Mouse (Mus musculus) testis, postnatal 10 days (tissue): ENCODE measurements around the gene Mamstr.

Experiments used
- DNase-seq: peaks from one replicate; pipeline ENCODE4 v3.0.0; 2021; ENCODE audit warnings: low spot score

Gene Mamstr

GRCm38 (mm10) chr7:45639561-45640027, at the start of gene Mamstr:
Gene Mamstr, plus strand, starts transcription at chr7:45639977.
- no peak for DNase-seq

GRCm38 (mm10) chr7:45590874-45591273, 48.9 kb upstream of the Mamstr start:
- DNase-seq: no peak

- DNase-seq: no peak
Observed at GRCm38 (mm10) chr7:45591880-45592279, 47.9 kb upstream of the Mamstr start.

- DNase-seq: peak; percentile 87
Observed at GRCm38 (mm10) chr7:45593118-45593815, 46.5 kb upstream of the Mamstr start.

- DNase-seq: no peak
Observed at GRCm38 (mm10) chr7:45595176-45595575, 44.6 kb upstream of the Mamstr start.

GRCm38 (mm10) chr7:45596107-45596506, 43.7 kb upstream of the Mamstr start:
- no peak for DNase-seq

- no peak for DNase-seq
Observed at GRCm38 (mm10) chr7:45597013-45597412, 42.8 kb upstream of the Mamstr start.

GRCm38 (mm10) chr7:45597527-45597926, 42.2 kb upstream of the Mamstr start:
- no peak for DNase-seq

- peak; percentile 79 for DNase-seq
Observed at GRCm38 (mm10) chr7:45598960-45599879, 40.6 kb upstream of the Mamstr start.

- DNase-seq: peak; percentile 43
Observed at GRCm38 (mm10) chr7:45605704-45606289, 34.0 kb upstream of the Mamstr start.

- no peak for DNase-seq
Observed at GRCm38 (mm10) chr7:45609511-45609910, 30.3 kb upstream of the Mamstr start.

GRCm38 (mm10) chr7:45616277-45616676, 23.5 kb upstream of the Mamstr start:
- DNase-seq: peak; percentile 61

GRCm38 (mm10) chr7:45617042-45617695, 22.6 kb upstream of the Mamstr start, which contains the start of gene Fut1:
Gene Fut1, plus strand, starts transcription at chr7:45617289.
- peak; percentile 46 for DNase-seq

GRCm38 (mm10) chr7:45618316-45618715, 21.5 kb upstream of the Mamstr start:
- no peak for DNase-seq

- no peak for DNase-seq
Observed at GRCm38 (mm10) chr7:45619592-45619991, 20.2 kb upstream of the Mamstr start.

GRCm38 (mm10) chr7:45621443-45621842, 18.3 kb upstream of the Mamstr start, which contains the start of gene Izumo1:
Gene Izumo1, plus strand, starts transcription at chr7:45621811.
- peak; percentile 86 for DNase-seq

- DNase-seq: no peak
Observed at GRCm38 (mm10) chr7:45623507-45623906, 16.3 kb upstream of the Mamstr start.

- no peak for DNase-seq
Observed at GRCm38 (mm10) chr7:45624718-45625117, 15.1 kb upstream of the Mamstr start.

- DNase-seq: no peak
Observed at GRCm38 (mm10) chr7:45625481-45625880, 14.3 kb upstream of the Mamstr start.

- DNase-seq: no peak
Observed at GRCm38 (mm10) chr7:45626571-45627076, 13.2 kb upstream of the Mamstr start.

- DNase-seq: no peak
Observed at GRCm38 (mm10) chr7:45627261-45627660, 12.5 kb upstream of the Mamstr start, which contains the start of gene Rasip1. Gene Rasip1, plus strand, starts transcription at chr7:45627488.
